Mouse (Mus musculus): Measurements from ENCODE around the gene Agps. TPM values are rescaled to one million over a fixed set of nuclear protein-coding genes. Genes with fewer than 3 reads are reported as not detected.

Agps gene
- polyA plus RNA-seq, 1 experiment from 2014 or later: 36.5 TPM

- no peak for ATAC-seq (ENCODE audit: low read depth)
- no peak overlapping the region for H3K27ac ChIP-seq (replicated peaks)
These were observed 17.1 kb upstream of the Agps start for GRCm38 (mm10) chr2:75814880-75815279.

GRCm38 (mm10) chr2:75815521-75815920, 16.5 kb upstream of the Agps start:
- no peak overlapping the region for H3K9ac ChIP-seq
- no peak overlapping the region for H3K4me2 ChIP-seq
- no peak for ATAC-seq (ENCODE audit: low read depth)
- H3K36me3 ChIP-seq: no peaks in the 10 kb centered on the region
- 0 out of 2 replicates have a peak overlapping the region, but pooled peaks have one; percentile 13 for H3K27ac ChIP-seq (replicated peaks)
- H3K4me1 ChIP-seq (replicated peaks): no peaks in the 10 kb centered on the region
- no peak overlapping the region for H3K4me3 ChIP-seq
- H3K27me3 ChIP-seq: no peaks in the 10 kb centered on the region
- no peaks in the 10 kb centered on the region for H3K9me3 ChIP-seq
- WGBS: 71% methylated on average over 8 of the region's 8 CpGs

More at GRCm38 (mm10) chr2:75814880-75815279, 17.1 kb upstream of the Agps start:
- no peak overlapping the region for H3K4me2 ChIP-seq
- no peaks in the 10 kb centered on the region for H3K36me3 ChIP-seq
- WGBS: 64% methylated on average over 13 of the region's 13 CpGs
- H3K9ac ChIP-seq: no peak overlapping the region
- no peaks in the 10 kb centered on the region for H3K9me3 ChIP-seq
- no peaks in the 10 kb centered on the region for H3K27me3 ChIP-seq
- H3K4me3 ChIP-seq: no peak overlapping the region
- no peaks in the 10 kb centered on the region for H3K4me1 ChIP-seq (replicated peaks)

- no peak overlapping the region for H3K9ac ChIP-seq
- no peak overlapping the region for H3K4me2 ChIP-seq
- no peaks in the 10 kb centered on the region for H3K36me3 ChIP-seq
- no peak overlapping the region for H3K4me3 ChIP-seq
- ATAC-seq (ENCODE audit: low read depth): no peak
- H3K27me3 ChIP-seq: no peaks in the 10 kb centered on the region
- H3K9me3 ChIP-seq: no peaks in the 10 kb centered on the region
- no peak overlapping the region for H3K27ac ChIP-seq (replicated peaks)
- no peaks in the 10 kb centered on the region for H3K4me1 ChIP-seq (replicated peaks)
- 74% methylated on average over 6 of the region's 6 CpGs for WGBS
These were observed 15.3 kb upstream of the Agps start for GRCm38 (mm10) chr2:75816673-75817072.

GRCm38 (mm10) chr2:75818719-75819118, 13.3 kb upstream of the Agps start:
- Histone ChIP-seq H3K27me3 (no peaks in the 10 kb centered on the region), H3K9me3 (no peaks in the 10 kb centered on the region), H3K27ac (replicated peaks) (no peak overlapping the region), H3K4me1 (replicated peaks) (no peaks in the 10 kb centered on the region), H3K9ac (no peak overlapping the region), H3K4me2 (no peak overlapping the region), H3K36me3 (no peaks in the 10 kb centered on the region), H3K4me3 (no peak overlapping the region)
- ATAC-seq (ENCODE audit: low read depth): no peak
- WGBS: 83% methylated on average over 7 of the region's 7 CpGs

GRCm38 (mm10) chr2:75819796-75820195, 12.2 kb upstream of the Agps start:
- Histone ChIP-seq H3K4me1 (replicated peaks) (peaks cover 2% of the 10 kb centered on the region; the same call in 1 of the 2 replicates), H3K4me3 (no peak overlapping the region)
- WGBS: 94% methylated on average over 3 of the region's 3 CpGs

GRCm38 (mm10) chr2:75821971-75822751, 9.8 kb upstream of the Agps start:
- no peak for ATAC-seq (ENCODE audit: low read depth)
- Histone ChIP-seq H3K4me1 (replicated peaks) (peaks cover 3% of the 10 kb centered on the region; the same call in 1 of the 2 replicates), H3K4me2 (no peak overlapping the region), H3K27ac (replicated peaks) (no peak overlapping the region), H3K9me3 (no peaks in the 10 kb centered on the region), H3K27me3 (no peaks in the 10 kb centered on the region), H3K9ac (no peak overlapping the region), H3K36me3 (no peaks in the 10 kb centered on the region), H3K4me3 (no peak overlapping the region)
- 90% methylated on average over 13 of the region's 13 CpGs for WGBS

More at GRCm38 (mm10) chr2:75819796-75820195, 12.2 kb upstream of the Agps start:
- Histone ChIP-seq H3K9me3 (no peaks in the 10 kb centered on the region), H3K4me2 (no peak overlapping the region), H3K9ac (no peak overlapping the region), H3K27ac (replicated peaks) (no peak overlapping the region), H3K36me3 (no peaks in the 10 kb centered on the region), H3K27me3 (no peaks in the 10 kb centered on the region)
- ATAC-seq (ENCODE audit: low read depth): no peak

- Histone ChIP-seq H3K4me2 (no peak overlapping the region), H3K9ac (no peak overlapping the region), H3K27ac (replicated peaks) (no peak overlapping the region), H3K4me1 (replicated peaks) (peaks cover 3% of the 10 kb centered on the region; the same call in 1 of the 2 replicates), H3K4me3 (no peak overlapping the region), H3K9me3 (no peaks in the 10 kb centered on the region), H3K36me3 (no peaks in the 10 kb centered on the region), H3K27me3 (no peaks in the 10 kb centered on the region)
- WGBS: 59% methylated on average over 7 of the region's 7 CpGs
- no peak for ATAC-seq (ENCODE audit: low read depth)
These were observed 8.2 kb upstream of the Agps start for GRCm38 (mm10) chr2:75823736-75824135.

GRCm38 (mm10) chr2:75824144-75824543, 7.8 kb upstream of the Agps start:
- no peak overlapping the region for H3K9ac ChIP-seq
- WGBS: 33% methylated on average over 6 of the region's 6 CpGs
- H3K36me3 ChIP-seq: no peaks in the 10 kb centered on the region
- ATAC-seq (ENCODE audit: low read depth): no peak
- peaks cover 3% of the 10 kb centered on the region; the same call in 1 of the 2 replicates for H3K4me1 ChIP-seq (replicated peaks)
- no peaks in the 10 kb centered on the region for H3K9me3 ChIP-seq
- H3K27me3 ChIP-seq: no peaks in the 10 kb centered on the region
- H3K27ac ChIP-seq (replicated peaks): no peak overlapping the region
- no peak overlapping the region for H3K4me3 ChIP-seq
- H3K4me2 ChIP-seq: no peak overlapping the region

- WGBS: 4% methylated on average over 3 of the region's 3 CpGs
- ATAC-seq (ENCODE audit: low read depth): no peak
- no peaks in the 10 kb centered on the region for H3K9me3 ChIP-seq
- H3K27ac ChIP-seq (replicated peaks): no peak overlapping the region
- no peak overlapping the region for H3K9ac ChIP-seq
- peaks cover 3% of the 10 kb centered on the region; the same call in 1 of the 2 replicates for H3K4me1 ChIP-seq (replicated peaks)
- no peak overlapping the region for H3K4me2 ChIP-seq
- H3K4me3 ChIP-seq: no peak overlapping the region
- H3K27me3 ChIP-seq: no peaks in the 10 kb centered on the region
- H3K36me3 ChIP-seq: no peaks in the 10 kb centered on the region
These were observed 7.1 kb upstream of the Agps start for GRCm38 (mm10) chr2:75824846-75825245.

- Histone ChIP-seq H3K27ac (replicated peaks) (no peak overlapping the region), H3K27me3 (no peaks in the 10 kb centered on the region), H3K36me3 (no peaks in the 10 kb centered on the region), H3K9ac (no peak overlapping the region), H3K9me3 (no peaks in the 10 kb centered on the region), H3K4me2 (no peak overlapping the region), H3K4me1 (replicated peaks) (peaks cover 3% of the 10 kb centered on the region; the same call in 1 of the 2 replicates), H3K4me3 (no peak overlapping the region)
- ATAC-seq (ENCODE audit: low read depth): no peak
- 69% methylated on average over 1 of the region's 1 CpGs for WGBS
These were observed 6.4 kb upstream of the Agps start for GRCm38 (mm10) chr2:75825603-75826002.

- H3K9me3 ChIP-seq: no peaks in the 10 kb centered on the region
- H3K9ac ChIP-seq: no peak overlapping the region
- peaks cover 18% of the 10 kb centered on the region for H3K4me1 ChIP-seq (replicated peaks)
- H3K4me3 ChIP-seq: no peak overlapping the region
- no peak for ATAC-seq (ENCODE audit: low read depth)
- no peak overlapping the region for H3K4me2 ChIP-seq
- no peak overlapping the region for H3K27ac ChIP-seq (replicated peaks)
- WGBS: 84% methylated on average over 8 of the region's 8 CpGs
- no peaks in the 10 kb centered on the region for H3K36me3 ChIP-seq
- no peaks in the 10 kb centered on the region for H3K27me3 ChIP-seq
These were observed 2.9 kb upstream of the Agps start for GRCm38 (mm10) chr2:75828931-75829610.

GRCm38 (mm10) chr2:75830233-75830632, 1.7 kb upstream of the Agps start:
- no peaks in the 10 kb centered on the region for H3K36me3 ChIP-seq
- 92% methylated on average over 7 of the region's 7 CpGs for WGBS
- peaks cover 21% of the 10 kb centered on the region for H3K4me1 ChIP-seq (replicated peaks)
- H3K27me3 ChIP-seq: no peaks in the 10 kb centered on the region
- H3K4me2 ChIP-seq: no peak overlapping the region
- H3K9me3 ChIP-seq: no peaks in the 10 kb centered on the region
- H3K4me3 ChIP-seq: no peak overlapping the region
- no peak overlapping the region for H3K27ac ChIP-seq (replicated peaks)
- H3K9ac ChIP-seq: no peak overlapping the region
- no peak for ATAC-seq (ENCODE audit: low read depth)

Data from neural tube, embryonic 13.5 days (tissue).